Mouse (Mus musculus) hindbrain, embryonic 14.5 days (tissue): Measurements from ENCODE around the gene Gusb. TPM values are rescaled to one million over a fixed set of nuclear protein-coding genes. Genes with fewer than 3 reads are reported as not detected.
A peak's percentile ranks its signal among the peaks of the same experiment; 100 is the strongest.

ENCODE experiments used
- ATAC-seq: fragments of 200-750 bp; cut with Nextera tagmentation; 2 replicates; pipeline ENCODE4 v1.8.0; 2017; ENCODE audit warnings: moderate number of reproducible peaks, mild to moderate bottlenecking, moderate TSS enrichment, moderate library complexity; ENCODE audit not compliant: low FRiP score
- DNase-seq: peaks from one replicate; pipeline ENCODE4 v3.0.0-alpha.2; 2015; ENCODE audit warnings: low spot score
- H3K27ac ChIP-seq: fragments of 300-500 bp; sonication (generic); 2 replicates; pipeline ENCODE4 v1.5.1; 2014; ENCODE audit warnings: mild to moderate bottlenecking, moderate library complexity
- H3K27me3 ChIP-seq: fragments of 300-500 bp; sonication (generic); 2 replicates; pipeline ENCODE4 v1.6.1; 2014; ENCODE audit warnings: mild to moderate bottlenecking, low read length, mixed read lengths; ENCODE audit not compliant: control insufficient read depth, insufficient read depth
- H3K36me3 ChIP-seq: fragments of 300-500 bp; sonication (generic); replicated peaks from 2 replicates; pipeline ENCODE4 v1.6.1; 2014; ENCODE audit not compliant: control insufficient read depth, insufficient read depth
- H3K4me1 ChIP-seq: fragments of 300-500 bp; sonication (generic); replicated peaks from 2 replicates; pipeline ENCODE4 v1.6.1; 2014; ENCODE audit warnings: antibody characterized with exemption, low read length, mixed read lengths; ENCODE audit not compliant: control insufficient read depth, insufficient read depth
- H3K4me2 ChIP-seq: fragments of 300-500 bp; sonication (generic); replicated peaks from 2 replicates; pipeline ENCODE4 v1.6.1; 2014; ENCODE audit warnings: mild to moderate bottlenecking, moderate library complexity
- H3K4me3 ChIP-seq: fragments of 300-500 bp; sonication (generic); replicated peaks from 2 replicates; pipeline ENCODE4 v1.5.1; 2014; ENCODE audit warnings: mild to moderate bottlenecking, low read length
- H3K9ac ChIP-seq: fragments of 300-500 bp; sonication (generic); 2 replicates; pipeline ENCODE4 v1.6.1; 2014
- H3K9me3 ChIP-seq: fragments of 300-500 bp; sonication (generic); 2 replicates; pipeline ENCODE4 v1.6.1; 2016; ENCODE audit warnings: low read length; ENCODE audit not compliant: control insufficient read depth
- WGBS: fragments of 180-500 bp; shearing (Covaris S2); extraction: QIAGEN DNeasy Blood & Tissue Kit; methylation state at CpG from one replicate; pipeline ENCODE4 v1.1.7; 2014; 5-methylcytosine and 5-hydroxymethylcytosine counted together
- polyA plus RNA-seq: library from polyadenylated mRNA; unstranded; fragments of >200 nt; fragmentation: Nextera tagmentation; extraction: Ambion mirVana; gene quantifications from 2 replicates; pipeline ENCODE4 v1.2.1, GENCODE M21; 2014

Gusb gene
- polyA plus RNA-seq, 1 experiment from 2014 or later = 37.0 TPM

- Histone ChIP-seq H3K9me3 (no peaks in the 10 kb centered on the region), H3K4me2 (no peak overlapping the region), H3K9ac (no peak overlapping the region), H3K27me3 (no peaks in the 10 kb centered on the region), H3K36me3 (peaks cover 13% of the 10 kb centered on the region), H3K4me1 (no peaks in the 10 kb centered on the region), H3K4me3 (no peak overlapping the region), H3K27ac (no peak overlapping the region)
- ATAC-seq (no peak), DNase-seq (no peak)
- 91% methylated on average over 4 of the region's 4 CpGs for WGBS
Observed at GRCm38 (mm10) chr5:129971491-129971890, 31.4 kb downstream of the Gusb start.

DNA sequence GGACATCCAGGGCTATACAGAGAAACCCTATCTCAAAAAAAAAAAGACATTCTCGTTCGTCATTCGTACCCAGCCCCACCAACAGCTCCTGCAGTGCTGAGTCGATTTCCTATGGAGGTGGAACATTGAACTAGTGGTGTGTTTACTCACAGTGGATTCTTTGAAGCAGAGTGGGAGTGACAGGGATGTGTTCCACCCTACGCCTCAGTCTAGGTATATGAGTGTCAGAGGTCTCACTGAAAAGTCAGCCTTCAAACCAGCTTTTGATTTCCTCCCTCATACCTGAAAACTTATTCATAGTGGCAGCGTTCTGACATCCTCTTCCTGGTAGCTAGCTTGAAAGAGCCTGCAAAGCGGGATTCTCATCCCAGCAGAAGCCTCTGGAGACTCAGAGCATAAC is 34.4 kb downstream of the Gusb start:
- Histone ChIP-seq H3K27me3 (no peaks in the 10 kb centered on the region), H3K27ac (no peak overlapping the region), H3K9ac (no peak overlapping the region), H3K9me3 (no peaks in the 10 kb centered on the region), H3K4me2 (no peak overlapping the region), H3K4me1 (no peaks in the 10 kb centered on the region), H3K4me3 (no peak overlapping the region), H3K36me3 (peaks cover 8% of the 10 kb centered on the region; the same call in 1 of the 2 replicates)
- 81% methylated on average over 7 of the region's 7 CpGs for WGBS
- no peak for ATAC-seq
- no peak for DNase-seq

- H3K9me3 ChIP-seq = no peaks in the 10 kb centered on the region
- DNase-seq (no peak), ATAC-seq (no peak)
- H3K9ac ChIP-seq = no peak overlapping the region
- no peak overlapping the region for H3K27ac ChIP-seq
- whole genome bisulfite sequencing = 92% methylated on average over 3 of the region's 3 CpGs
- no peaks in the 10 kb centered on the region for H3K4me1 ChIP-seq
- H3K27me3 ChIP-seq = no peaks in the 10 kb centered on the region
- no peak overlapping the region for H3K4me2 ChIP-seq
- H3K36me3 ChIP-seq = peaks cover 1% of the 10 kb centered on the region; the same call in 1 of the 2 replicates
- H3K4me3 ChIP-seq = no peak overlapping the region
Observed at GRCm38 (mm10) chr5:129966448-129966847, 36.4 kb downstream of the Gusb start.

DNA sequence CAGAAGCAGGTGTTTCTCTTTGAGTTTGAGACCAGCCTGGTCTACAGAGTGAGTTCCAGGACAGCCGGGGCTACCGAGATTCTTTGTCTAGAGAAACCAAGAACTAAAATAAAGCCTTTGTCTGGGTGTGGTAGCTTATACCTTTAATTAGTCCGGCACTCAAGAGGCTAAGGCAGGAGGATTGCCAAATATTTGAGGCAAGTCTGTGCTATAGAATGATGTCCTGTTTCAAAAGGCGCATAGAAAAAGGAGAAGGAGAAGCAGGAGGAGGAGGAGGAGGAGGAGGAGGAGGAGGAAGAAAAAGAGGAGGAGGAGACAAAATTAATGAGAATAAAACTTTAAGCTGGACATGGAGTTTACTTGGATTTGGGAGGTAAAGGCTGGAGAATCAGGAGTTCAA is 39.6 kb downstream of the Gusb start:
- Histone ChIP-seq H3K27ac (no peak overlapping the region), H3K4me2 (no peak overlapping the region), H3K9me3 (no peaks in the 10 kb centered on the region), H3K4me1 (no peaks in the 10 kb centered on the region), H3K4me3 (no peak overlapping the region), H3K9ac (no peak overlapping the region), H3K27me3 (no peaks in the 10 kb centered on the region), H3K36me3 (no peaks in the 10 kb centered on the region)
- DNase-seq = no peak
- WGBS = 80% methylated on average over 4 of the region's 4 CpGs
- ATAC-seq = no peak

DNA sequence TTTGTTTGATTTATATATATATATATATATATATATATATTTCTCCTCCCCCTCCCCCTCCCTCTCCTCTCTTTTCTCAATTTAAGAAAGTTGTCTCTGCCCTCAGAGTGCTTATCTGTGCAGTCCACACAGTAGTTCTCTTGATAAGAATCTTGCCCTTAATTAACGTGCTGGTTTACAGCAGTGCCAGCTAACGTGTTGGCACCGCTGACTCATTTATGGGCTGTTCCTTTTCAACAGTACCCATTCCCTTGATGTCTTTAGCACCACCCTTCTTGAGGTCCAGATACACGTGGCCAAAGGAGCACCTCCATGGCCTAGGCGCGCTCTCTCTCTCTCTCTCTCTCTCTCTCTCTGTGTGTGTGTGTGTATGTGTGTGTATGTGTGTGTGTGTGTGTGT is 47.1 kb downstream of the Gusb start:
- ATAC-seq = no peak
- 85% methylated on average over 6 of the region's 6 CpGs for WGBS
- no peak for DNase-seq

DNA sequence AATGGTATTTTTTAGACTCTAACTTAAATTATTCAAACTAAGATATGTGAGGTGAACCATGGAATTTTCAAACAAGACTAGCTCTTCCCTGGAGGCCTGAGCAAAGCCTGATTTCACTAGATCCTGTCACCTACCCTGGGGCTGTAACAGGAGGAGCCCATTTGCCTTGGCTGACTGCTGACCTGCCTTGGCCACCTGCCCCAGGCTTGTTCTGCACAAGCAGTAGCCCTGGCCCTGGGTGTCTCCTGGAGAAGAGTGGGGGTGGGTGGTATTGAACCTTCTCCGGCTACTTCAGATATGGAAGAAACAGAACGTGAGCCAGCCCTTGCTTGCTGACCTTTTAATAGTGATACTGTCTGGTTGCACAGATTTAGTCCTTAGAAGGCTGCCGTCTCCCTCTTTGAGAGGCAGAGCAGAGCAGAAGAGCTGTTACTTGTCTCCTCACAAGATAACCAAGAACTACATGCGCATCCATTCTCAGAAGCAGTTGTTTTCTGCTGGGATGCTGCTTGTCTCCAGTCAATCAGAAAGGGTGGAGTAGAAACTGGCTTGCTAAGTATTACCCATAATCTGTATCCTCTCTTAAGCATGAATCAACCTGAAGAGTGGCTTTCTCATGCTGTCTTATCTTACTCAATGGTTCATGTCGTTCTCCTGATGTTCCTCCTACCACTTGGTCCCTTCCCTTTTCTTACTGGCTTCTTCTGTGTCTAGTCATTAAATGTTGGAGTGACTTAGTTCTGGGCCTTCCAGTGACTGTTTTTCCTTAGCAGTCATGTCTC is 48.2 kb downstream of the Gusb start:
- DNase-seq (no peak), ATAC-seq (no peak)
- no peak overlapping the region for H3K27ac ChIP-seq
- 90% methylated on average over 5 of the region's 5 CpGs for WGBS
- no peak overlapping the region for H3K9ac ChIP-seq
- no peaks in the 10 kb centered on the region for H3K27me3 ChIP-seq
- no peaks in the 10 kb centered on the region for H3K9me3 ChIP-seq
- no peak overlapping the region for H3K4me2 ChIP-seq
- no peak overlapping the region for H3K4me3 ChIP-seq
- H3K4me1 ChIP-seq = no peaks in the 10 kb centered on the region
- no peaks in the 10 kb centered on the region for H3K36me3 ChIP-seq

More for the DNA sequence above, 47.1 kb downstream of the Gusb start:
- no peaks in the 10 kb centered on the region for H3K4me1 ChIP-seq
- no peaks in the 10 kb centered on the region for H3K27me3 ChIP-seq
- H3K9me3 ChIP-seq = no peaks in the 10 kb centered on the region
- no peak overlapping the region for H3K4me3 ChIP-seq
- H3K27ac ChIP-seq = no peak overlapping the region
- H3K9ac ChIP-seq = no peak overlapping the region
- no peak overlapping the region for H3K4me2 ChIP-seq
- H3K36me3 ChIP-seq = no peaks in the 10 kb centered on the region

DNA sequence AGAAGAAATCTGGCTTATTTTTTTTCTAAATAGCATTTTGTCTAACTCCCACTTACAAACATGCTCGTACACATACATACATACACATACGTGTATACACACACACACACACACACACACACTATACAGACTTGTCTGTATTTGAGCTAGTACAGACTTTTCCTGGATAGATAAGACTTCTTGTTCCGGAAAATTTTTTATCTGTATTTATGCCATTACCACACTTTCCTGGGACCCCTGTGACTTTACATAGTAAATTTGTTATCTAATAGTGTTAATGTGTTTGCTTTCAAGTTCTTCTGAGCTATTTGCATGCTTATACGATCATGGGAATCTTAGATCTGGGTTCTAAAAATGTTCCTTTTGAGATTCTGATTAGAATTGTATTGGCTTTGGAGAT is 50.7 kb downstream of the Gusb start:
- H3K9me3 ChIP-seq = no peaks in the 10 kb centered on the region
- ATAC-seq = no peak
- H3K27ac ChIP-seq = no peak overlapping the region
- 95% methylated on average over 4 of the region's 4 CpGs for WGBS
- no peaks in the 10 kb centered on the region for H3K36me3 ChIP-seq
- H3K4me3 ChIP-seq = no peak overlapping the region
- H3K4me1 ChIP-seq = no peaks in the 10 kb centered on the region
- no peaks in the 10 kb centered on the region for H3K27me3 ChIP-seq
- no peak overlapping the region for H3K4me2 ChIP-seq
- no peak overlapping the region for H3K9ac ChIP-seq
- no peak for DNase-seq

DNA sequence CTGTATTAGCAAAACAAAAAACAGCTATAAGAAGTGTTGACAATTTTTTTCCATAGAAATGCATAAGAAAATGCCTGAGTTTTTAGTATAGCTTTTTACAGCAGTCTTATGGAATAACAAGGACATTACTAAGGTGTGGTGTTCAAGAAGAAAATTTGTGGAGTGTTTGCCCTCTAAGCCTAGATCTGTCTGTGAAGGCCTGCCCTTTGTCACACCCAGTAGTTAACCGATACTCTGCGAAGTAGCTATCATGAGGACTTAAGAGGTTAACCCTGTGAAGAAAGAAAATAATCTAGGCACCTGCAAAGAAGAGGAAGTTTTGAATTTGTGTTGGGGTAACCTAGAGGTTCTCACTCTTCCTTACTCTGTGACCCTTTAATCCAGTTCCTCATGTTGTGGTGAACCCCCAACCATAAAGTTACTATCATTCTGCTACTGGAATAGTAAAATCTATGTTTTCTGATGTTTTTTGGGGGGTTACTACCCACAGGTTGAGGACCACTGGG is 55.3 kb downstream of the Gusb start:
- no peak for ATAC-seq
- H3K4me2 ChIP-seq = no peak overlapping the region
- peaks cover 6% of the 10 kb centered on the region for H3K4me1 ChIP-seq
- H3K9me3 ChIP-seq = no peaks in the 10 kb centered on the region
- H3K36me3 ChIP-seq = no peaks in the 10 kb centered on the region; the same call in 1 of the 2 replicates
- H3K27me3 ChIP-seq = no peaks in the 10 kb centered on the region
- no peak for DNase-seq
- no peak overlapping the region for H3K9ac ChIP-seq
- H3K27ac ChIP-seq = no peak overlapping the region
- no peak overlapping the region for H3K4me3 ChIP-seq
- WGBS = 89% methylated on average over 2 of the region's 2 CpGs

- no peaks in the 10 kb centered on the region for H3K9me3 ChIP-seq
- no peak for DNase-seq
- ATAC-seq = no peak
- H3K27ac ChIP-seq = no peak overlapping the region
- peaks cover 6% of the 10 kb centered on the region for H3K4me1 ChIP-seq
- 90% methylated on average over 1 of the region's 1 CpGs for WGBS
- no peaks in the 10 kb centered on the region; the same call in 1 of the 2 replicates for H3K36me3 ChIP-seq
- H3K9ac ChIP-seq = no peak overlapping the region
- 0 out of 2 replicates have a peak overlapping the region, but pooled peaks have one; percentile 2 for H3K4me2 ChIP-seq
- H3K27me3 ChIP-seq = no peaks in the 10 kb centered on the region
- no peak overlapping the region for H3K4me3 ChIP-seq
Observed at GRCm38 (mm10) chr5:129943402-129943801, 59.4 kb downstream of the Gusb start.
